Mouse (Mus musculus): ENCODE results near the gene Gabarapl2. TPM values are rescaled to one million over a fixed set of nuclear protein-coding genes. Genes with fewer than 3 reads are reported as not detected.

Gabarapl2 gene
- total and polyA plus RNA-seq, 3 experiments = 52.2 to 131 (median 129) TPM

GRCm38 (mm10) chr8:111961330-111961729, 20.8 kb downstream of the Gabarapl2 start:
- no peaks in the 10 kb centered on the region for H3K27me3 ChIP-seq (ENCODE audit: control insufficient read depth, insufficient read depth, low read length)
- no peak overlapping the region for H3K27ac ChIP-seq
- H3K4me1 ChIP-seq (ENCODE audit: control insufficient read depth, insufficient read depth, low read length) = no peaks in the 10 kb centered on the region
- TF ChIP-seq EP300 (IDR thresholded peaks at IDR 0.05; ENCODE audit: insufficient read depth, low read depth, low read length) (no peak), CTCF (IDR thresholded peaks at IDR 0.05) (no peak)
- no peak overlapping the region for H3K4me3 ChIP-seq
- H3K9ac ChIP-seq (ENCODE audit: low read depth, low read length) = no peak overlapping the region
- H3K79me2 ChIP-seq (replicated peaks; ENCODE audit: control insufficient read depth, insufficient read depth, low read length) = no peaks in the 10 kb centered on the region
- DNase-seq = no peak
- intact Hi-C loops (cut with DNase I) = no loop called here
- H3K36me3 ChIP-seq (ENCODE audit: control insufficient read depth, insufficient read depth, low read length) = no peaks in the 10 kb centered on the region; the same call in 1 of the 2 replicates
- WGBS = 85% methylated on average over 3 of the region's 3 CpGs

GRCm38 (mm10) chr8:111962589-111962988, 22.1 kb downstream of the Gabarapl2 start:
- intact Hi-C loops (cut with DNase I) = no loop called here
- 27% methylated on average over 1 of the region's 1 CpGs for WGBS
- Histone ChIP-seq H3K4me3 (no peak overlapping the region), H3K27me3 (ENCODE audit: control insufficient read depth, insufficient read depth, low read length) (no peaks in the 10 kb centered on the region), H3K79me2 (replicated peaks; ENCODE audit: control insufficient read depth, insufficient read depth, low read length) (no peaks in the 10 kb centered on the region), H3K9ac (ENCODE audit: low read depth, low read length) (no peak overlapping the region), H3K36me3 (ENCODE audit: control insufficient read depth, insufficient read depth, low read length) (no peaks in the 10 kb centered on the region; the same call in 1 of the 2 replicates), H3K4me1 (ENCODE audit: control insufficient read depth, insufficient read depth, low read length) (no peaks in the 10 kb centered on the region), H3K27ac (no peak overlapping the region)
- DNase-seq = no peak
- TF ChIP-seq CTCF (IDR thresholded peaks at IDR 0.05) = no peak
- TF ChIP-seq EP300 (IDR thresholded peaks at IDR 0.05; ENCODE audit: insufficient read depth, low read depth, low read length) = no peak
- TF ChIP-seq POLR2A (IDR thresholded peaks at IDR 0.05; ENCODE audit: insufficient read depth, low read depth, low read length) = no peak

- TF ChIP-seq POLR2A (IDR thresholded peaks at IDR 0.05; ENCODE audit: insufficient read depth, low read depth, low read length) = no peak
- TF ChIP-seq CTCF (IDR thresholded peaks at IDR 0.05) = no peak
- TF ChIP-seq EP300 (IDR thresholded peaks at IDR 0.05; ENCODE audit: insufficient read depth, low read depth, low read length) = no peak
- DNase-seq = no peak
- H3K4me1 ChIP-seq (ENCODE audit: control insufficient read depth, insufficient read depth, low read length) = no peaks in the 10 kb centered on the region
- H3K27me3 ChIP-seq (ENCODE audit: control insufficient read depth, insufficient read depth, low read length) = no peaks in the 10 kb centered on the region
- H3K79me2 ChIP-seq (replicated peaks; ENCODE audit: control insufficient read depth, insufficient read depth, low read length) = no peaks in the 10 kb centered on the region
- intact Hi-C loops (cut with DNase I) = no loop called here
- no peak overlapping the region for H3K9ac ChIP-seq (ENCODE audit: low read depth, low read length)
- no peak overlapping the region for H3K4me3 ChIP-seq
- H3K27ac ChIP-seq = no peak overlapping the region
- no peaks in the 10 kb centered on the region; the same call in 1 of the 2 replicates for H3K36me3 ChIP-seq (ENCODE audit: control insufficient read depth, insufficient read depth, low read length)
- 47% methylated on average over 10 of the region's 10 CpGs for WGBS
Measured at GRCm38 (mm10) chr8:111963091-111963490, 22.6 kb downstream of the Gabarapl2 start.

- H3K36me3 ChIP-seq (ENCODE audit: control insufficient read depth, insufficient read depth, low read length) = no peaks in the 10 kb centered on the region; the same call in 1 of the 2 replicates
- no peaks in the 10 kb centered on the region for H3K4me1 ChIP-seq (ENCODE audit: control insufficient read depth, insufficient read depth, low read length)
- 86% methylated on average over 4 of the region's 4 CpGs for WGBS
- no peaks in the 10 kb centered on the region for H3K79me2 ChIP-seq (replicated peaks; ENCODE audit: control insufficient read depth, insufficient read depth, low read length)
- H3K27me3 ChIP-seq (ENCODE audit: control insufficient read depth, insufficient read depth, low read length) = no peaks in the 10 kb centered on the region
- no peak overlapping the region for H3K27ac ChIP-seq
- intact Hi-C loops (cut with DNase I) = no loop called here
- TF ChIP-seq EP300 (IDR thresholded peaks at IDR 0.05; ENCODE audit: insufficient read depth, low read depth, low read length) = no peak
- TF ChIP-seq POLR2A (IDR thresholded peaks at IDR 0.05; ENCODE audit: insufficient read depth, low read depth, low read length) = no peak
- no peak for TF ChIP-seq CTCF (IDR thresholded peaks at IDR 0.05)
- no peak overlapping the region for H3K9ac ChIP-seq (ENCODE audit: low read depth, low read length)
- no peak for DNase-seq
- no peak overlapping the region for H3K4me3 ChIP-seq
Measured at GRCm38 (mm10) chr8:111963546-111963945, 23.0 kb downstream of the Gabarapl2 start.

GRCm38 (mm10) chr8:111964351-111964750, 23.8 kb downstream of the Gabarapl2 start:
- no peaks in the 10 kb centered on the region for H3K4me1 ChIP-seq (ENCODE audit: control insufficient read depth, insufficient read depth, low read length)
- no peaks in the 10 kb centered on the region; the same call in 1 of the 2 replicates for H3K36me3 ChIP-seq (ENCODE audit: control insufficient read depth, insufficient read depth, low read length)
- intact Hi-C loops (cut with DNase I) = no loop called here
- no peaks in the 10 kb centered on the region for H3K79me2 ChIP-seq (replicated peaks; ENCODE audit: control insufficient read depth, insufficient read depth, low read length)
- H3K27ac ChIP-seq = no peak overlapping the region
- H3K4me3 ChIP-seq = no peak overlapping the region
- no peaks in the 10 kb centered on the region for H3K27me3 ChIP-seq (ENCODE audit: control insufficient read depth, insufficient read depth, low read length)
- H3K9ac ChIP-seq (ENCODE audit: low read depth, low read length) = no peak overlapping the region
- TF ChIP-seq POLR2A (IDR thresholded peaks at IDR 0.05; ENCODE audit: insufficient read depth, low read depth, low read length) = no peak
- no peak for TF ChIP-seq CTCF (IDR thresholded peaks at IDR 0.05)
- TF ChIP-seq EP300 (IDR thresholded peaks at IDR 0.05; ENCODE audit: insufficient read depth, low read depth, low read length) = no peak
- no peak for DNase-seq
- WGBS = 71% methylated on average over 5 of the region's 5 CpGs

- intact Hi-C loops (cut with DNase I) = no loop called here
- no peaks in the 10 kb centered on the region for H3K79me2 ChIP-seq (replicated peaks; ENCODE audit: control insufficient read depth, insufficient read depth, low read length)
- no peak for TF ChIP-seq EP300 (IDR thresholded peaks at IDR 0.05; ENCODE audit: insufficient read depth, low read depth, low read length)
- TF ChIP-seq POLR2A (IDR thresholded peaks at IDR 0.05; ENCODE audit: insufficient read depth, low read depth, low read length) = no peak
- no peak for TF ChIP-seq CTCF (IDR thresholded peaks at IDR 0.05)
- DNase-seq = no peak
- no peak overlapping the region for H3K9ac ChIP-seq (ENCODE audit: low read depth, low read length)
- no peaks in the 10 kb centered on the region; the same call in 1 of the 2 replicates for H3K36me3 ChIP-seq (ENCODE audit: control insufficient read depth, insufficient read depth, low read length)
- WGBS = 62% methylated on average over 7 of the region's 7 CpGs
- no peaks in the 10 kb centered on the region for H3K4me1 ChIP-seq (ENCODE audit: control insufficient read depth, insufficient read depth, low read length)
- H3K27ac ChIP-seq = no peak overlapping the region
- H3K4me3 ChIP-seq = no peak overlapping the region
- H3K27me3 ChIP-seq (ENCODE audit: control insufficient read depth, insufficient read depth, low read length) = no peaks in the 10 kb centered on the region
Measured at GRCm38 (mm10) chr8:111964849-111965561, 24.5 kb downstream of the Gabarapl2 start.

All from heart, adult 2 months (tissue).